Mouse (Mus musculus): ENCODE measurements around the gene Mrpl1.

DNA sequence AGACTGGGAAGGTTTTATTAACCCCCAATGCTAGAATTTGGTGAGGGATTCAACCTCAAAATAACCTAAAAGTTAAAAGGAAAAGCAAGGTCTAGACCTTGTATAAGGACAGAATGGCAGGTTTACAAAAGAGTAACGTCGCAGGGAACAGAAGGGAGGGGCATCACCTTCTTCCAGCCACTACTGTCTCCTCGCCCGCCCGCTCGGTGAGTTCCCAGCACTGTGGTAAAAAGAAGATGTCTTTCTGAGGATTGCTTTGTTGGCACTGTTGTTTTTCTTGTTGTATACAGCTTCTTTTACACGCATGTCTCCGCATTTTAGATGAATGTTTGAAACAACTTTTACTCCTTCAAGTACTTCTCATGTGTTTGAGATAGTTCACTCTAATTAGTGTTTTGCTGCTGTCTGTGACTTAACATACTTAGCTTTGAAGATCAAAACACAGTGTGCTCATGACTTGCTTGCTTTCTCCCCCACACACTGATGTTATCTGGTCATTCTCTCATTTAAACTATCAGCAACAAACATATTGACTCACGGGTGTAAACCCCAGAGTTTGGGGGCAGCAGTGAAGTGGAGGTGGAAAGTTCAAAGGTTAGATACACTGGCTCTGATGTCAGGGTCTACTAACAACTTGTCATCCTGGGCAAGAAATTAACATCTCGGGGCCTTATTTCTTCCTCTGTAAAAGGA, 7.7 kb upstream of the Mrpl1 start:
- TF ChIP-seq TAL1 (conservative IDR thresholded peaks at IDR 0.05; ENCODE audit: low read depth, low read length) (peak; percentile 48), CTCF (IDR thresholded peaks at IDR 0.05; ENCODE audit: low read depth, low read length) (no peak), GATA1 (IDR thresholded peaks at IDR 0.05; ENCODE audit: borderline replicate concordance, low read length) (no peak), POLR2AphosphoS5 (IDR thresholded peaks at IDR 0.05; ENCODE audit: insufficient replicate concordance, low read depth, low read length) (no peak), GATA2 (IDR thresholded peaks at IDR 0.05; ENCODE audit: borderline replicate concordance, low read depth, low read length) (no peak)
